Mouse (Mus musculus) heart, postnatal 0 days (tissue): ENCODE measurements around the gene Senp1. TPM values are rescaled to one million over a fixed set of nuclear protein-coding genes. Genes with fewer than 3 reads are reported as not detected.

Source experiments
- ATAC-seq: fragments of 200-750 bp; cut with Nextera tagmentation; 2 replicates; pipeline ENCODE4 v1.8.0; 2017; ENCODE audit warnings: low read depth, moderate number of reproducible peaks, moderate library complexity; ENCODE audit not compliant: insufficient read depth
- DNase-seq: peaks from one replicate; pipeline ENCODE4 v3.0.0-alpha.2; 2016; ENCODE audit warnings: low spot score
- H3K27ac ChIP-seq: fragments of 300-500 bp; sonication (generic); 2 replicates; pipeline ENCODE4 v1.5.1; 2014; ENCODE audit warnings: low read depth, mild to moderate bottlenecking
- H3K27me3 ChIP-seq: fragments of 300-500 bp; sonication (generic); 2 replicates; pipeline ENCODE4 v1.6.1; 2014; ENCODE audit warnings: low read length, mixed read lengths; ENCODE audit not compliant: control insufficient read depth, insufficient read depth
- H3K36me3 ChIP-seq: fragments of 300-500 bp; sonication (generic); replicated peaks from 2 replicates; pipeline ENCODE4 v1.6.1; 2014; ENCODE audit warnings: low read length, mixed read lengths; ENCODE audit not compliant: control insufficient read depth, insufficient read depth
- H3K4me1 ChIP-seq: fragments of 300-500 bp; sonication (generic); 2 replicates; pipeline ENCODE4 v1.6.1; 2014; ENCODE audit warnings: antibody characterized with exemption; ENCODE audit not compliant: control insufficient read depth, insufficient read depth
- H3K4me2 ChIP-seq: fragments of 300-500 bp; sonication (generic); 2 replicates; pipeline ENCODE4 v1.6.1; 2014; ENCODE audit warnings: low read depth, mild to moderate bottlenecking, low read length, moderate library complexity
- H3K4me3 ChIP-seq: fragments of 300-500 bp; sonication (generic); 2 replicates; pipeline ENCODE4 v1.5.1; 2014; ENCODE audit warnings: low read depth, low read length
- H3K9ac ChIP-seq: fragments of 300-500 bp; sonication (generic); replicated peaks from 2 replicates; pipeline ENCODE4 v1.6.1; 2014; ENCODE audit warnings: low read depth, low read length, mixed read lengths
- H3K9me3 ChIP-seq: fragments of 300-500 bp; sonication (generic); replicated peaks from 2 replicates; pipeline ENCODE4 v1.6.1; 2016; ENCODE audit warnings: low read length; ENCODE audit not compliant: control insufficient read depth
- CTCF ChIP-seq: IDR thresholded peaks from 2 replicates; pipeline ENCODE4 v1.5.1; 2016; ENCODE audit warnings: antibody characterized with exemption, control low read depth, low read depth
- EP300 ChIP-seq: IDR thresholded peaks from 2 replicates; pipeline ENCODE4 v1.6.1; 2016; ENCODE audit warnings: antibody characterized with exemption, low read depth
- WGBS: fragments of 180-500 bp; shearing (Covaris S2); extraction: QIAGEN DNeasy Blood & Tissue Kit; methylation state at CpG from one replicate; pipeline ENCODE4 v1.1.7; 2014; 5-methylcytosine and 5-hydroxymethylcytosine counted together
- polyA plus RNA-seq: library from polyadenylated mRNA; unstranded; fragments of >200 nt; fragmentation: Nextera tagmentation; extraction: Ambion mirVana; gene quantifications from 2 replicates; pipeline ENCODE4 v1.2.1, GENCODE M21; 2015
- total RNA-seq: library from RNA; depleted of rRNA; stranded (reverse); fragments of >200 nt; gene quantifications from 2 replicates; pipeline ENCODE4 v1.2.3, GENCODE M21; 2014; ENCODE audit warnings: low replicate concordance

The Senp1 gene
- total and polyA plus RNA-seq, 2 experiments from 2014 or later, result 10.1 to 16.7 TPM

DNA sequence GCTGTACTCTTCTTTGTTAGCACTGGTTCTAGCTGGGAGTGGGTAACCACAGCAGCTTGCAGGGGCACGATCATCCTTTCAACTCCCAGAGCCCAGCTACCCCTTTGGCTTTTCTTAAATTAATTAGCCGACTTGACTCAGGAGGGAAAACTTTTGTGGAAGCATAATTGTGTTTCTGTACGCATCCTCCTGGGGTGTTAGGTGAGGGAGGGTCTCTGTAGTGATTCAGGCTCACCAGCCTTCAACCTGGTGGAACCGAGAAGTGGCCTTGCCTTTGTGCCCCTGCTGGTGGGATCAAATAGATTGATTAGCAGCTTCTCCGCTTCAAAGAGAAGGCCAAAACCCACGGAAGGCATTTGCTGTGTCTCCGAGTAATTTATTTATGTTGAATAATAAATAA lies 93.6 kb downstream of the Senp1 start:
- H3K4me1 ChIP-seq, result peaks cover 22% of the 10 kb centered on the region
- no peak overlapping the region for H3K9ac ChIP-seq
- H3K9me3 ChIP-seq, result no peaks in the 10 kb centered on the region
- peaks cover 73% of the 10 kb centered on the region for H3K27me3 ChIP-seq
- no peak overlapping the region for H3K4me3 ChIP-seq
- no peak overlapping the region for H3K27ac ChIP-seq
- TF ChIP-seq EP300, result no peak
- TF ChIP-seq CTCF, result no peak
- DNase-seq (no peak), ATAC-seq (no peak)
- H3K36me3 ChIP-seq, result no peaks in the 10 kb centered on the region
- 38% methylated on average over 7 of the region's 7 CpGs for WGBS
- no peak overlapping the region for H3K4me2 ChIP-seq

DNA sequence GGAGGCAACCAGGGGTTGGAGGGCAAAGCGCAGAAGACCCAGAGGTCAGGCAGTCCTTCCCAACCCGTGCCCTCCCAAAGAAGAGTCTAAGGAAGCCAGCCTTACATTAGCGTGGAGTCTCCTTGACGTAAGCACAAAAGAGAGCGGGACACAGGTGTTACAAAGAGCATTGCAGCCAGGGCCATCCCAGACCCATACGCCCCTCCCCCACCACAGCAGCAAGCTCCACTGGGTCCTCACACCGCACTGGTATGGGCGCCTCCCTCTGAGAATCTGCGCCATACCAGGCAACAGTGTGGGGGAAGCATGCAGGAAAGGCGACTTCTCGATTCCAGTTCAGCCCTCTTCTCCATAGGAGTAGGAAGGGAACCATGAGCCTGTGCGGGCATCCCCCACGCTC lies 94.0 kb downstream of the Senp1 start:
- no peaks in the 10 kb centered on the region for H3K9me3 ChIP-seq
- WGBS, result 36% methylated on average over 13 of the region's 13 CpGs
- H3K27me3 ChIP-seq, result peaks cover 69% of the 10 kb centered on the region
- ATAC-seq (no peak), DNase-seq (no peak)
- TF ChIP-seq CTCF (no peak), EP300 (no peak)
- H3K36me3 ChIP-seq, result no peaks in the 10 kb centered on the region
- no peak overlapping the region for H3K4me3 ChIP-seq
- H3K27ac ChIP-seq, result no peak overlapping the region
- H3K4me1 ChIP-seq, result peaks cover 21% of the 10 kb centered on the region
- no peak overlapping the region for H3K4me2 ChIP-seq
- no peak overlapping the region for H3K9ac ChIP-seq

DNA sequence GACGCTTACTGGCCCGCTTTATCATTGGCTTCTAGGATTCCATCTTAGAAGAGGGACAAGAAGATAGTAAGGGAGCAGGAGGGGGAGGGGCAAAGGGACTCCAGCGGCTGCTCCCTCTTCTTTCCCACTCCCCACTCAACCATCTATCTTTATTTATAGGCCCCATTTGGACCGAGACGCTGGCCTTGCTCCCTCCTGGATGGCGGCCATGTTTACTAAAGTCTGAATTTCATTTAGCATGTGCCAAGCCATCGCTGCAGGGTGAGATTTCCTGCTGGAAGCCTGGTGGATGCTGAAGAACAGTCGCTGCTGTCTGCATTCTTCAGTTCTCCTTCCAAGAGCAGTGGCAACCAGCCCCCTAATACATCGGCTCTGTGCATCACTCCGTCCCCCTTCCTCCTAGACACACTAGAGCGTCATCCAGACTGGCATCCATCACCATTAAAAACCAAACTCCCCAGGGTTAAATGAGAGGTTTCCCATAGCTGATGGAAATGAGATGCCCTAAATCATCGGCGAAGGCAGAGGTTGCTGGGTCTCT lies 96.8 kb downstream of the Senp1 start:
- H3K9me3 ChIP-seq, result no peaks in the 10 kb centered on the region
- no peak overlapping the region for H3K27ac ChIP-seq
- no peak overlapping the region for H3K9ac ChIP-seq
- peaks cover 41% of the 10 kb centered on the region for H3K27me3 ChIP-seq
- TF ChIP-seq CTCF (no peak), EP300 (no peak)
- DNase-seq, result no peak
- no peak overlapping the region for H3K4me2 ChIP-seq
- ATAC-seq, result no peak
- 69% methylated on average over 13 of the region's 13 CpGs for whole genome bisulfite sequencing
- H3K36me3 ChIP-seq, result no peaks in the 10 kb centered on the region
- peaks cover 6% of the 10 kb centered on the region for H3K4me1 ChIP-seq
- no peak overlapping the region for H3K4me3 ChIP-seq

DNA sequence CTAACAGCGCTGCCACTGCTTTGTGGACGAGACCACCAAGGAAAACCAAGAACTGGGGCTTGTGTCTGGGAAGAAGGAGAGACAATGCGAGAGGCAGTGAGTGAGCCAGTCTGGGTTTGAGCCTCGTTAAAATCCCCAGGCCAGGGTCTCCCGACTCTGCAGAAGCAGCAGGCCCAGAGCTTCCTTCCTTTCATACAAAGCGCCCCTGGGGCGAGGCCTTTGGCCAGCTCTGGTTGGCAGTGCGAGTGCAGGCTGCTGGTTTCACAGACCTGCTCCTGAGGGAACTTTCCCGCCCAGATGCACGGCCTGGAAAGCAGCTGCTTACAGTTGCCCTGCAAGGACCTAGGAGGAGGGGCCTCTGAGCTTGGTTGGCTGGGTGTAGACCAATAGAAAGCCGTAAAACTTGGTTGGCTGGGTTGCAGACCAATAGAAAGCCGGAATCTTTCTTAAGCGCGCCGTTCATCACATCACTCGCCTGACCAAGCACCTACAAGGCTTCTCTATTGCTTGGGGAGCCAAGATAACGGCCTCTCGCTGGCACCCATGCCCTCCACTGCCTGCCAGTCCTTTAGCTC lies 100.7 kb downstream of the Senp1 start:
- TF ChIP-seq EP300, result no peak
- no peak for TF ChIP-seq CTCF
- peak overlapping the region; percentile 39 for H3K4me2 ChIP-seq
- H3K27ac ChIP-seq, result no peak overlapping the region
- no peaks in the 10 kb centered on the region for H3K4me1 ChIP-seq
- ATAC-seq (peak; percentile 97), DNase-seq (peak; percentile 89)
- H3K9me3 ChIP-seq, result no peaks in the 10 kb centered on the region
- no peak overlapping the region for H3K9ac ChIP-seq
- 16% methylated on average over 18 of the region's 18 CpGs for WGBS
- H3K36me3 ChIP-seq, result no peaks in the 10 kb centered on the region
- H3K27me3 ChIP-seq, result peaks cover 1% of the 10 kb centered on the region; the same call in 1 of the 2 replicates
- no peak overlapping the region; the same call in 1 of the 2 replicates for H3K4me3 ChIP-seq

DNA sequence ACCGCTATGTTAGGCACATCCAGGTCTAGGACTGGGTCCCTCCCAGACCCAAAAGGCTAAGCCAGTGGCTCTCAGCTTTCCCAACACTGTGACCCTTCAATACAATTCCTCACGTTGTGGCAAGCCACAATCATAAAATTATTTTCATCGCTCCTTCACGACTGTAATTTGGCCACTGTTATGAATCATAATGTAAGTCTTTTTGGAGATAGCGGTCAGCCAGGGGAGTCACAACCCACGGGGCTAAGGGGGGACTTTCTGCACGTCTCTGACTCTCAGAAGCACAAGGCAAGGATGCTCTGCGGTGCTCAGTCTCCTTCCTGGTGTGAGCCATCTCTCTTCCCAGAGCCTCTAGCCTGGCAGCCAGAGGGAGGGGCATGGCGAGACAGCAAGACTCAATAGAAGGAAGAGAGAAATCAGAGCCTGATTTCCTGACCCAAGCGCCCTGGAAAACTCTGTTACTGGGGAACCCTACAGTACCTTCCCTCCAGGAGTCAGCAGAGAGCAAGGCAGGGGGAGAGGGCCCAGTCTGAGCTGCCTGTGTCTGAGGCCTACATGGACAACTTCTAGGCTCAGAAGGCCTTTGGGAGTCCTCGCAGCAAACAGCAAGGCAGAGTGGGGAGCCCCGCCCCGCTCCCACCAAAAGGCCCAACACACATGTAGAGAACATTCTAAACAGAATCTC lies 101.4 kb downstream of the Senp1 start:
- Histone ChIP-seq H3K27ac (no peak overlapping the region), H3K4me2 (no peak overlapping the region), H3K27me3 (no peaks in the 10 kb centered on the region), H3K9ac (no peak overlapping the region), H3K36me3 (no peaks in the 10 kb centered on the region), H3K9me3 (no peaks in the 10 kb centered on the region), H3K4me1 (no peaks in the 10 kb centered on the region), H3K4me3 (no peak overlapping the region)
- TF ChIP-seq EP300, result no peak
- TF ChIP-seq CTCF, result peak; percentile 26; the same call in 1 of the 2 replicates
- DNase-seq (no peak), ATAC-seq (peak; percentile 25; the same call in 1 of the 2 replicates)
- WGBS, result 64% methylated on average over 13 of the region's 13 CpGs
